Mouse (Mus musculus): ENCODE results near the gene Dner.

- no peak for TF ChIP-seq CTCF (IDR thresholded peaks at IDR 0.05; ENCODE audit: low read depth, low read length)
- no peak for TF ChIP-seq POLR2A (IDR thresholded peaks at IDR 0.05; ENCODE audit: extremely low read depth, insufficient read depth, low read length)
Measured at GRCm38 (mm10) chr1:84619131-84619760, 76.8 kb downstream of the Dner start.

Data from liver, adult 2 months (tissue).